Mouse (Mus musculus) midbrain, embryonic 15.5 days (tissue): ENCODE measurements around the gene Nt5c3. TPM values are rescaled to one million over a fixed set of nuclear protein-coding genes. Genes with fewer than 3 reads are reported as not detected.

Experiments used
- ATAC-seq: fragments of 200-750 bp; cut with Nextera tagmentation; replicated peaks from 2 replicates; pipeline ENCODE4 v1.8.0; 2017; ENCODE audit warnings: moderate TSS enrichment
- H3K27ac ChIP-seq: fragments of 300-500 bp; sonication (generic); 2 replicates; pipeline ENCODE4 v1.5.1; 2015; ENCODE audit warnings: mild to moderate bottlenecking, inconsistent platforms
- H3K27me3 ChIP-seq: fragments of 300-500 bp; sonication (generic); replicated peaks from 2 replicates; pipeline ENCODE4 v1.6.1; 2015; ENCODE audit warnings: inconsistent platforms
- H3K36me3 ChIP-seq: fragments of 300-500 bp; sonication (generic); replicated peaks from 2 replicates; pipeline ENCODE4 v1.6.1; 2015; ENCODE audit warnings: inconsistent platforms
- H3K4me1 ChIP-seq: fragments of 300-500 bp; sonication (generic); 2 replicates; pipeline ENCODE4 v1.6.1; 2015; ENCODE audit warnings: inconsistent platforms
- H3K4me2 ChIP-seq: fragments of 300-500 bp; sonication (generic); 2 replicates; pipeline ENCODE4 v1.6.1; 2015; ENCODE audit warnings: inconsistent platforms, mild to moderate bottlenecking, moderate library complexity
- H3K4me3 ChIP-seq: fragments of 300-500 bp; sonication (generic); 2 replicates; pipeline ENCODE4 v1.5.1; 2015; ENCODE audit warnings: mild to moderate bottlenecking, inconsistent platforms
- H3K9ac ChIP-seq: fragments of 300-500 bp; sonication (generic); 2 replicates; pipeline ENCODE4 v1.6.1; 2015; ENCODE audit warnings: mild to moderate bottlenecking, inconsistent platforms
- H3K9me3 ChIP-seq: fragments of 300-500 bp; sonication (generic); 2 replicates; pipeline ENCODE4 v1.6.1; 2016; ENCODE audit warnings: inconsistent platforms
- WGBS: fragments of 180-500 bp; shearing (Covaris S2); methylation state at CpG from one replicate; pipeline ENCODE4 v1.1.7; 2015; ENCODE audit warnings: mixed read lengths; 5-methylcytosine and 5-hydroxymethylcytosine counted together
- polyA plus RNA-seq: library from polyadenylated mRNA; unstranded; fragments of >200 nt; fragmentation: Nextera tagmentation; extraction: Ambion mirVana; gene quantifications from 2 replicates; pipeline ENCODE4 v1.2.1, GENCODE M21; 2015

The Nt5c3 gene
- polyA plus RNA-seq: 163 and 169 TPM in 2 replicates

DNA sequence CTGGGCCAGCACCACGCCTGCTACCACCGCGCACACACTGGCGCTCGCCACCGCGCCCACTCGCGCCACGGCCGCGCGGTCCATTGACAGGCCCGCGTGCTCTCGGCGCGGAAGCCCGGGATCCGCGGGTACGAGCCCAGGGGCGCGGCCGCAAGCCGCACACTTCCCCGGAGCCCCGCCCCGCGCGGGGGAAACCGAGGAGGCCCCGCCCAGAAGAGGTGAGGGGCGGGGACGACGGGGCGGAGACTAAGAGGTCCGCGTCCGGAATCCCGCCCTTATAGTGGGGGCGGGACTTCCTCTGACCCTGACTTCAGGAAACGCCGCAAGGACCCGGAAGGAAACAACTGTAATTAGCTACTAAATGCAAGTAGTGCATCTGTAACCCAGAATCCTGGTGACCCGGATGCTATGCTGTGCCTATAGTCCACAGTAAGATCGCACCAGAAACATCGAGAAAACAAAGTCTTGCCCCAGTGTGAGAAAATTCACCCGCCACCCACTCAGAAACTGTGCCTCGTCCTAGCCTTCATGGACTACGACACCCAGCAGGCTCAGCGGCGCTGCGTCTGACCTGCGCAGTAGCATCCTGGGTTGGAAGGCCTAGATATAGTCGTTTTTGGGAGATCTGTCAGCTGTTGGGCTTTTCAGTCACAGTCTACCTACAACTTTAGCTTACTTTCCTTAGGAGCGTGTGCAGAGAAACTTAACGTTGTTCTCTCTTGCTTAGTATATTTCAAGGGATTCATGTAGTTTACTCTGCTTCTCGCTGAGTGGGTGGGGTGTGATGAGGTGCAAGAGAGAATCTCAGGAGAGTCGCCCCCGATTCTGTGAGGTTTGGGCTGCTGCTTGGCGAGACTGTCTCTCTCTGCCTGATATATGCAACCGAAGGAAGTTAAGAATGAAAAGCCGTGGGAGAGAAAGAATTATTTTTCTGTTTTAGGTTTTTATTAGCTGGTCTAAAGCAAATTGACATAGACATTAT is at the start of gene Nt5c3, which contains the start of gene Vmn1r4:
Nt5c3 (minus strand) TSS at position 207 of the 982 bp plus-strand sequence.
Vmn1r4 (plus strand) TSS at position 290 of the 982 bp plus-strand sequence.
- Histone ChIP-seq H3K9ac (peak within 1 kb of the TSS; percentile 90), H3K27ac (peak within 1 kb of the TSS; percentile 95), H3K4me2 (peak within 1 kb of the TSS; percentile 58), H3K27me3 (no peaks in the 10 kb centered on the region), H3K36me3 (no peaks in the 10 kb centered on the region), H3K9me3 (no peaks in the 10 kb centered on the region), H3K4me1 (peaks cover 23% of the 10 kb centered on the region), H3K4me3 (peak within 1 kb of the TSS; percentile 85)
- 3% methylated on average over 64 of the region's 64 CpGs for WGBS
- ATAC-seq: peak; percentile 98

GRCm38 (mm10) chr6:56969973-56970372 is 46.2 kb upstream of the Nt5c3 start, which contains the start of gene Vmn1r5:
Gene Vmn1r5, plus strand, starts transcription at chr6:56970273.
- Histone ChIP-seq H3K27me3 (no peaks in the 10 kb centered on the region), H3K9ac (no peak within 1 kb of the TSS), H3K36me3 (no peaks in the 10 kb centered on the region), H3K4me1 (no peaks in the 10 kb centered on the region), H3K9me3 (no peaks in the 10 kb centered on the region), H3K4me3 (no peak within 1 kb of the TSS), H3K4me2 (no peak within 1 kb of the TSS), H3K27ac (no peak within 1 kb of the TSS)
- no peak for ATAC-seq

- Histone ChIP-seq H3K9me3 (no peaks in the 10 kb centered on the region), H3K4me2 (no peak overlapping the region), H3K4me1 (no peaks in the 10 kb centered on the region), H3K36me3 (no peaks in the 10 kb centered on the region), H3K27me3 (no peaks in the 10 kb centered on the region), H3K4me3 (no peak overlapping the region), H3K27ac (no peak overlapping the region), H3K9ac (no peak overlapping the region)
- WGBS: 67% methylated on average over 5 of the region's 5 CpGs
- no peak for ATAC-seq
Observed at GRCm38 (mm10) chr6:56956436-56956835, 32.7 kb upstream of the Nt5c3 start.

DNA sequence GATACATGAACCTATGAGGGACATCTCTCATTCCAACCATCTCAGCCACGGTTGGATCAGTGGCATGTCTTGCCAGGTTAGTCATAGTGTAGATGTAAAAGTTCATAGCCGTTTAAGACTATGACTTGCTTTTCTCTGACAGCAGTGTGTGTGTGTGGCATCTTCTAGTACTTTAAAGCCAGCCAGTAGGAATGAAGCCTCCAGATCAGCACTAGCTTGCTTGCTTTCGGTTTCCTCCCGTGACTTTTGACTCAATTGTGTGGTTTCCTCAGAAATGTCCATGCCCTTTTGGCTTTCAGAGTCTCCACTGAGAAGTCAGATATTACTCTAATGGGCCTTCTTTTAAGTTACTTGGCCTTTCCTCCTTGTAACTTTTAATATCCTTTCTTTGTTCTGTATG is 10.6 kb upstream of the Nt5c3 start:
- no peak overlapping the region for H3K4me3 ChIP-seq
- H3K9ac ChIP-seq: no peak overlapping the region
- no peak overlapping the region for H3K4me2 ChIP-seq
- no peak for ATAC-seq
- H3K27ac ChIP-seq: no peak overlapping the region
- no peaks in the 10 kb centered on the region for H3K9me3 ChIP-seq
- H3K4me1 ChIP-seq: no peaks in the 10 kb centered on the region
- no peaks in the 10 kb centered on the region for H3K27me3 ChIP-seq
- WGBS: 86% methylated on average over 4 of the region's 4 CpGs
- H3K36me3 ChIP-seq: no peaks in the 10 kb centered on the region

- no peaks in the 10 kb centered on the region for H3K9me3 ChIP-seq
- no peak for ATAC-seq
- 72% methylated on average over 2 of the region's 2 CpGs for WGBS
Observed at GRCm38 (mm10) chr6:56932464-56932863, 8.7 kb upstream of the Nt5c3 start.

DNA sequence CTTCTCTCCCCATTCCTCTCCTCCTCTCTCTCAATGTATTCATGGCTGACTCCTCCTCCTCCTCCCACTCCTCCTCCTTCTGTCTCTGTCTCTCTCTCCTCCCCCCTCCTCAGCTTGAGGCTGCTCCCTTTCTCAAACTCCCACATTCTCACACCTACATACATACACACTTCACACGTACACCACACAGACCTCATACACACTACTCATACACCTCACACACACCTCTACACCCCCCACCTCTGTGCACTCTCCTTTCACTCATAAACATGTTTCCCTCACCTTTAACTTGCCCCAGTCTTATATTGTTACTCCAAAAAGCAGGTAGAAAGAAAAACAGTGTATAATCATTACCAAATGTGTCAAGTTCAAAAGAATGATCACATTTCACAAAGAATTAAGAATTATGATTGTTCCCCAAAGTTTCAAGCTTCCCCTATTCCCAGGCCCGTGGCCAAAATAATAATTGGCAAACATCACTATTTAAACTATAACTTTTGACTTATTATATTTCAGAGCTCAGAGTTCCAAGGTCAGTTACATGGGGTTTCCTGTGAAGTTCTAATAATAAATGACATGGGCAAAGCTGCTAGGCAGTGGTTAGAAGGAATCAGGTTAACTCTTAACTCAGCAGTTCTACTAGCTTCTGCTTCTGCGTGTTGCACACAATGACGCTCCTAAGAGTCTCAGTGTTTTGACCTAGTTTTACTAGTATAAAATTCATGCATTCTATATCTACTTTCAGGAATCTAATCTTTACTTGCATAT is 8.1 kb upstream of the Nt5c3 start:
- Histone ChIP-seq H3K4me1 (no peaks in the 10 kb centered on the region), H3K27ac (no peak overlapping the region), H3K4me2 (no peak overlapping the region), H3K9ac (no peak overlapping the region), H3K9me3 (no peaks in the 10 kb centered on the region), H3K27me3 (no peaks in the 10 kb centered on the region), H3K4me3 (no peak overlapping the region), H3K36me3 (no peaks in the 10 kb centered on the region)
- WGBS: 77% methylated on average over 4 of the region's 4 CpGs
- ATAC-seq: no peak

More at GRCm38 (mm10) chr6:56932464-56932863, 8.7 kb upstream of the Nt5c3 start:
- H3K27me3 ChIP-seq: no peaks in the 10 kb centered on the region
- no peaks in the 10 kb centered on the region for H3K36me3 ChIP-seq
- no peak overlapping the region for H3K4me3 ChIP-seq
- no peak overlapping the region for H3K4me2 ChIP-seq
- no peak overlapping the region for H3K27ac ChIP-seq
- H3K9ac ChIP-seq: no peak overlapping the region
- H3K4me1 ChIP-seq: no peaks in the 10 kb centered on the region

DNA sequence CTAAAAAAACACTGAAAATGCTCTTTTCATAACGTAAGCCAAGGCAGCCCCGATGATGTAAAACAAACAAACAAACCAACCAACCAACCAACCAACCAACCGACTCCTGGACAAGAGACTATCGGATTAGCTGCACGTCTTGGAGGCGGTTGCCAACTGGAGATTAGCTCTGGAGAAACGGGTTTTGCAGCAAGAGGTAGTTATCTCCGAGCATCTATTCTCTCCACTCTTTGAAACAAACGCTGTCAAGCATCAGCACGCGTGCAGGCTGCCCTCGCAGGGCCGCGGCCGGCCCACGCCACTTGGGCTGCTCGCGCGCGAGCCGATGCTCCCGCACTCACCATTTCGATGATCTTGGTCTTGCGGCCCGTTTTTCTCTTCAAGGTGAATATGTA is 404 bp downstream of the Nt5c3 start:
- Histone ChIP-seq H3K27ac (peak overlapping the region; percentile 95), H3K9ac (peak overlapping the region; percentile 90), H3K36me3 (no peaks in the 10 kb centered on the region), H3K4me1 (peaks cover 23% of the 10 kb centered on the region), H3K4me3 (peak overlapping the region; percentile 85), H3K27me3 (no peaks in the 10 kb centered on the region), H3K9me3 (no peaks in the 10 kb centered on the region), H3K4me2 (peak overlapping the region; percentile 58)
- no peak for ATAC-seq
- WGBS: 0% methylated on average over 25 of the region's 25 CpGs

GRCm38 (mm10) chr6:56920222-56921092 is 3.3 kb downstream of the Nt5c3 start:
- Histone ChIP-seq H3K27ac (no peak overlapping the region), H3K4me1 (peaks cover 23% of the 10 kb centered on the region), H3K9me3 (no peaks in the 10 kb centered on the region), H3K4me3 (no peak overlapping the region), H3K27me3 (no peaks in the 10 kb centered on the region), H3K4me2 (no peak overlapping the region), H3K36me3 (no peaks in the 10 kb centered on the region), H3K9ac (no peak overlapping the region)
- ATAC-seq: no peak
- 84% methylated on average over 12 of the region's 12 CpGs for WGBS

DNA sequence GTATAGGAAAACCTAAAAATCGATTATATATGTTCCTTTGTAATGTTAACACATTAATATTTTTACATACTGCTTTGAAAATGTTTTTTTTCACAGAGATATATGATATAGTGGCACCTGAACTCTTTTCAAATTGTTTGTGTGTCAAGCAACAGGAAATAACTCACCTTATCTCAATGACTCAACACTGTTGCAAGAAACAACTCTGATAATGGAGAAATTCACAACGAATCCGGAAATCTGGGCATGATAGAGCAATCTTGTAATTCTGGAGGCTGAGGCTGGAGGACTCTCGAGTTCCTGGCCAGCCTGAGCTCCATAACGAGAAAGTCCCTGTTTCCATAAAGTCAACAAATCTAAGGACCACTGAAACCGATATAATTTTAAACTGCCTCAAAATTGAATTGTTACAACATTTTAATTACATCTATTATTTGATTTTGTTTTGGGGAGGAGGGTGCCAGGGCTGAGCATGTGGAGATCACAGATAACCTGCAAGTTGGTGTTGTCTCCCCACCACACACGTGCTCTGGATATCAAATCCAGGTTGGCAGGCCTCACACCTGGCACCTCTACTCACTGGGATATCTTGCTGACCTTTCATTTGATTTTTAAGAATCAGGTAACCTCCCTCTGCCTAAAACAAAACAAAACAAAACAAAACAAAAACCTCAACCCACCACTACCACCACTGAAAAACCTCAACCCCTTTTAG is 4.2 kb downstream of the Nt5c3 start:
- H3K4me3 ChIP-seq: no peak overlapping the region
- H3K36me3 ChIP-seq: no peaks in the 10 kb centered on the region
- no peaks in the 10 kb centered on the region for H3K9me3 ChIP-seq
- peaks cover 19% of the 10 kb centered on the region for H3K4me1 ChIP-seq
- WGBS: 94% methylated on average over 7 of the region's 7 CpGs
- H3K4me2 ChIP-seq: no peak overlapping the region
- no peaks in the 10 kb centered on the region for H3K27me3 ChIP-seq
- ATAC-seq: no peak
- H3K27ac ChIP-seq: no peak overlapping the region
- no peak overlapping the region for H3K9ac ChIP-seq

DNA sequence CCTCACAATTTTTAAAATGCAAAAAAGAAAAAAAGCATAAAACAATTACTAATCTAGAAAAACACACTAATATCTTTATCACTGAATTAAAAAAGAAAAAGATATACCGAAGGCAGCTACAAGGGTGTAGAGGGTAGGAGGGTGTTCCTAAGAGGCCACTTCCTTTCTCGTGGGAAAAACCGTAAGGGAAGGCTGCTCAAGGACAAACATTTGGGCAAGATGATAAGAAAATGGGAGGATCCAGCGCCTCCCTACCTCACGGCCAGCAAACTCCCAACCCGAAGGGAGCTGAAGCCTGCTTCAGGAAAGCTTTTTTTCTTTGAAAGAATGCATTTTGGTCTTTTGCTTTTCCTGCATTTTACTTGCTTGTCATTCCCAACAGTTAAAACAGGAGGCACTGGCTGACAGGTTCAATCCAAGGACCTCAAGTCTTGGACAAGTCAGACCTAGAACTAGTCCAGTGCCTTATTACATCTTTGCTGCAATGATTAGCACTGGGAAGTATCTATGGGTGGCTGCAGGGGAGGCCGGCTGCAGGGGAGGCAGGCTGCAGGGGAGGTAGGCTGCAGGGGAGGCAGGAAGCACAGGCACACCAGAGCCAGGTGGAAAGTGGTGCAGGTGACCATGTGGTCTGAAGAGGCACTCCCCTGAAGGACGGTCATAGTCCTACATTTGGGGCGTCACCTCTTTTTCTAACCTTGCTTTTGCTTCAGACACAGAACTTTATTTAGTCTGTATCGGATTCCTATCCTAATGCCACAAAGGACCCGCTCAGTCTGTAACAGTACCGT is 6.0 kb downstream of the Nt5c3 start:
- Histone ChIP-seq H3K27ac (no peak overlapping the region), H3K9ac (no peak overlapping the region), H3K27me3 (no peaks in the 10 kb centered on the region), H3K9me3 (no peaks in the 10 kb centered on the region), H3K4me3 (no peak overlapping the region), H3K36me3 (no peaks in the 10 kb centered on the region), H3K4me2 (no peak overlapping the region), H3K4me1 (peaks cover 19% of the 10 kb centered on the region)
- WGBS: 81% methylated on average over 12 of the region's 12 CpGs
- ATAC-seq: no peak

DNA sequence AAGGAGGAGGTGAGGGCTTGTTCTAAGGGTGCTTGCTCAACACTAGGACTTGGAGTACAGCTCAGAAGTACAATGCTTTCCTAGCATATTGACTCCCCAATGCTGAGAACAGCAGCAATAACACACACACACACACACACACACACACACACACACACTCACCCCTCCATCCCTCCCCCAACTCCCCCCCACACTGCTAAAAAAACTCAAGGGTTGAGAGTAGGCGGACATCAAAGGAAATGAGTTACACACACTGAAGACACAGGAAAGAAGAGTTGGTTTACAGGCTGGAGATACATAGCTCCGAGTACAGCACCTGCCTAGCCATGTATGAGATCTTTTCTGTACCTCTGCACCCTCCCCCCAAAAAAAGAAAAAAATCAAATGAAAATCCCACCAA is 7.5 kb downstream of the Nt5c3 start:
- ATAC-seq: no peak
- WGBS: 86% methylated on average over 2 of the region's 2 CpGs
- Histone ChIP-seq H3K9ac (no peak overlapping the region), H3K4me2 (no peak overlapping the region), H3K27me3 (no peaks in the 10 kb centered on the region), H3K4me1 (peaks cover 6% of the 10 kb centered on the region; the same call in 1 of the 2 replicates), H3K4me3 (no peak overlapping the region), H3K9me3 (no peaks in the 10 kb centered on the region), H3K27ac (no peak overlapping the region), H3K36me3 (no peaks in the 10 kb centered on the region)
